Mouse (Mus musculus): ENCODE results near the gene Evc2.

Gene Evc2

GRCm38 (mm10) chr5:37368796-37369195 is 30.5 kb downstream of the Evc2 start:
- no peak for DNase-seq

GRCm38 (mm10) chr5:37377376-37377775 is 39.1 kb downstream of the Evc2 start:
- DNase-seq: no peak

GRCm38 (mm10) chr5:37380641-37381040 is 42.3 kb downstream of the Evc2 start:
- DNase-seq: no peak

GRCm38 (mm10) chr5:37383570-37383969 is 45.3 kb downstream of the Evc2 start:
- DNase-seq: no peak

GRCm38 (mm10) chr5:37388646-37389045 is 50.3 kb downstream of the Evc2 start:
- DNase-seq: no peak

- DNase-seq: no peak
Measured at GRCm38 (mm10) chr5:37389808-37390495, 51.7 kb downstream of the Evc2 start.

GRCm38 (mm10) chr5:37390923-37391322 is 52.6 kb downstream of the Evc2 start:
- DNase-seq: no peak

GRCm38 (mm10) chr5:37391901-37392300 is 53.6 kb downstream of the Evc2 start:
- no peak for DNase-seq

- DNase-seq: no peak
Measured at GRCm38 (mm10) chr5:37395172-37396030, 57.1 kb downstream of the Evc2 start.

GRCm38 (mm10) chr5:37419028-37419427 is 80.7 kb downstream of the Evc2 start:
- DNase-seq: no peak

- DNase-seq: no peak
Measured at GRCm38 (mm10) chr5:37427210-37427609, 88.9 kb downstream of the Evc2 start.

GRCm38 (mm10) chr5:37435417-37435816 is 97.1 kb downstream of the Evc2 start:
- DNase-seq: no peak

- DNase-seq: no peak
Measured at GRCm38 (mm10) chr5:37442767-37443166, 104.5 kb downstream of the Evc2 start.

- no peak for DNase-seq
Measured at GRCm38 (mm10) chr5:37447546-37447945, 109.2 kb downstream of the Evc2 start.

GRCm38 (mm10) chr5:37456590-37456989 is 118.3 kb downstream of the Evc2 start:
- no peak for DNase-seq

GRCm38 (mm10) chr5:37457191-37457590 is 118.9 kb downstream of the Evc2 start:
- DNase-seq: no peak

- no peak for DNase-seq
Measured at GRCm38 (mm10) chr5:37457831-37458230, 119.5 kb downstream of the Evc2 start.

- no peak for DNase-seq
Measured at GRCm38 (mm10) chr5:37458236-37458635, 119.9 kb downstream of the Evc2 start.

- DNase-seq: no peak
Measured at GRCm38 (mm10) chr5:37465461-37465860, 127.2 kb downstream of the Evc2 start.

- DNase-seq: no peak
Measured at GRCm38 (mm10) chr5:37467646-37468045, 129.3 kb downstream of the Evc2 start.

- DNase-seq: no peak
Measured at GRCm38 (mm10) chr5:37469031-37469430, 130.7 kb downstream of the Evc2 start.

GRCm38 (mm10) chr5:37471584-37471983 is 133.3 kb downstream of the Evc2 start:
- DNase-seq: no peak

- no peak for DNase-seq
Measured at GRCm38 (mm10) chr5:37472025-37472608, 133.8 kb downstream of the Evc2 start.

Measured in spleen, adult 18-20 months (tissue).